16 mouse cellular contexts compared by ENCODE assay signal in genomic region chr9:42063391-42063790, GRCm38 (mm10).
"Had no signal": no experiment of that assay in that cellular context is flagged by ENCODE, and none has a peak within 500 bp of the region (broad histone marks: within the 10 kb centered on the region; RNA-seq: fewer than 3 reads in every experiment).

No protein-coding gene starts in this region.

- H3K36me3 ChIP-seq: lung, embryonic 15.5 days; stomach, embryonic 15.5 days had no signal

- H3K9me3 ChIP-seq: lung, embryonic 15.5 days; megakaryocyte, embryonic 14.5 days; midbrain, embryonic 13.5 days; midbrain, embryonic 15.5 days; neural tube, embryonic 12.5 days; stomach, embryonic 15.5 days had no signal

- H3K4me2 ChIP-seq: lung, embryonic 15.5 days; midbrain, embryonic 11.5 days; midbrain, embryonic 13.5 days; midbrain, embryonic 15.5 days; neural tube, embryonic 12.5 days; stomach, embryonic 15.5 days had no signal

- H3K4me3 ChIP-seq: lung, embryonic 15.5 days; megakaryocyte, embryonic 14.5 days; midbrain, embryonic 13.5 days; midbrain, embryonic 15.5 days; neural tube, embryonic 12.5 days; stomach, embryonic 15.5 days had no signal

- H3K27ac ChIP-seq: lung, embryonic 15.5 days; macrophage; midbrain, embryonic 13.5 days; midbrain, embryonic 15.5 days; neural tube, embryonic 12.5 days; stomach, embryonic 15.5 days; stomach, postnatal 0 days had no signal

- ATAC-seq: lung, postnatal 0 days; midbrain, embryonic 13.5 days; midbrain, embryonic 15.5 days had no signal

- DNase-seq: lung, adult 2 months; lung, postnatal 14 days; lung, postnatal 36 days; right cerebral cortex, postnatal 14 days; thymus, postnatal 14 days; thymus, postnatal 36 days had no signal

- H3K9ac ChIP-seq: lung, embryonic 15.5 days; midbrain, embryonic 13.5 days; midbrain, embryonic 15.5 days; neural tube, embryonic 12.5 days; stomach, embryonic 15.5 days had no signal

- H3K4me1 ChIP-seq: lung, embryonic 15.5 days; megakaryocyte, embryonic 14.5 days; neural tube, embryonic 12.5 days; stomach, embryonic 15.5 days had no signal

- H3K27me3 ChIP-seq: lung, embryonic 15.5 days; megakaryocyte, embryonic 14.5 days; midbrain, embryonic 13.5 days; midbrain, embryonic 15.5 days; neural tube, embryonic 12.5 days; stomach, embryonic 15.5 days had no signal
